Mouse (Mus musculus) G1E (cell line): ENCODE results near the gene Zfp217.

Experiments used
- CTCF ChIP-seq: IDR thresholded peaks from 2 replicates; pipeline ENCODE4 v1.5.1; 2012; ENCODE audit warnings: low read depth, low read length, inconsistent platforms, mixed read lengths
- GATA1 ChIP-seq: IDR thresholded peaks from 2 replicates; pipeline ENCODE4 v1.6.1; 2012; ENCODE audit warnings: borderline replicate concordance, low read length, inconsistent platforms, mixed read lengths
- GATA2 ChIP-seq: IDR thresholded peaks from 2 replicates; pipeline ENCODE4 v1.6.1; 2012; ENCODE audit warnings: low read depth, low read length, inconsistent platforms, borderline replicate concordance

- TF ChIP-seq CTCF (no peak), GATA1 (no peak), GATA2 (no peak)
These were observed 34.0 kb upstream of the Zfp217 start for GRCm38 (mm10) chr2:170181862-170182261.
